Mouse (Mus musculus): ENCODE data around the gene 3110082I17Rik. TPM values are rescaled to one million over a fixed set of nuclear protein-coding genes. Genes with fewer than 3 reads are reported as not detected.

The 3110082I17Rik gene
- total RNA-seq, 2 experiments from 2014 or later = 16.3 to 17.9 TPM

DNA sequence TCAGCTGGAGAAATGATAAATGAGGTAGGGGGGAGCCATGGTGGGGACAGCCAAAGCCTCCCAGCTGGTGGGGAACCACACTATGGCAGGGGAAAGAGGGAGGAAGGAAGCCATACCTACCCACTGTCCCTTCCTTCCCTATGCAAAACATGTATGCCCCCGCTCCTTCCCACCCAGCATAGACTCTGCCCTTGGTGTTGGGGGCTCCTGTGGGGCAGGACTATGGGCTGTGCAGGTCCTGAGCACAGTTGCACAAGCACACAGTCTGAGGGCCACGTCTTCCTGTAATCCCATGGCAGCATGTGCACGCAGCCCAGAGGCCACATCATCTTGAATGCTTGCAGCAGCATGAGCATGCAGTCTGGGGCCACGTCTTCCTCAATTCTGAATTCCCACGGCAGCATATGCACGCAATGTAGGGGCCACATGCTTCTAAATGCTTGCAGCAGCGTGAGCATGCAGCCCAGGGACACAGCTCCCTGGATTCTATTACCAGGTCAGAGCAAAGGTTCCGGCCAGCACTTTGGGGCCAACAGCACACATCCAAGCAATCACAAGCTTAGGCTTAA, 56.6 kb downstream of the 3110082I17Rik start:
- intact Hi-C loops (cut with DNase I) = loop anchor here (5.0 kb wide), 1 partner anchor 44 kb away; no protein-coding TSS in a partner anchor
- Histone ChIP-seq H3K27ac (no peak overlapping the region), H3K4me3 (no peak overlapping the region)
- no peak for DNase-seq (ENCODE audit: extremely low spot score in 1 of 2, low spot score in 2 of 2)
- TF ChIP-seq CTCF (IDR thresholded peaks at IDR 0.05) = no peak

DNA sequence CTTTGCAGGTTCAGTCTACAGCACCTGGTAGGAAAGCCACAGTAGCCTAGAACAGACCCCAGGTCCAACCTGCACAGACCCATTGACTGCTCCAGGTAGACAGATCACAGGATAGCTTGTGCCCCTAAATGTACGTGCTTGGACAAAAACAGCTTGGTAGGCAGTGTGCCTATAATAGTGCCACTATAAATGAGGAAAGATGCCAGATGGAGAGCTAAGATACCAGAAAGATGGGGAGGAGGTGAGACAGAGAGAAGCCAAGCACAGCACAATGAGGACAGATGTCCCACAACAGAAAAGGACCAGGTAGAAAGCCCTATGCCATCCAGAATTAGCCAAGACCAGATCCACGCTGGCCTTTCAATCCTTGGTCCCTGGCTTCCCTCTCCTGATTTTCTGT, 58.2 kb downstream of the 3110082I17Rik start:
- no peak for DNase-seq (ENCODE audit: extremely low spot score in 1 of 2, low spot score in 2 of 2)
- intact Hi-C loops (cut with DNase I) = loop anchor here (5.0 kb wide), 1 partner anchor 45 kb away; no protein-coding TSS in a partner anchor
- TF ChIP-seq CTCF (IDR thresholded peaks at IDR 0.05) = no peak
- Histone ChIP-seq H3K4me3 (no peak overlapping the region), H3K27ac (peak overlapping the region; percentile 53)

DNA sequence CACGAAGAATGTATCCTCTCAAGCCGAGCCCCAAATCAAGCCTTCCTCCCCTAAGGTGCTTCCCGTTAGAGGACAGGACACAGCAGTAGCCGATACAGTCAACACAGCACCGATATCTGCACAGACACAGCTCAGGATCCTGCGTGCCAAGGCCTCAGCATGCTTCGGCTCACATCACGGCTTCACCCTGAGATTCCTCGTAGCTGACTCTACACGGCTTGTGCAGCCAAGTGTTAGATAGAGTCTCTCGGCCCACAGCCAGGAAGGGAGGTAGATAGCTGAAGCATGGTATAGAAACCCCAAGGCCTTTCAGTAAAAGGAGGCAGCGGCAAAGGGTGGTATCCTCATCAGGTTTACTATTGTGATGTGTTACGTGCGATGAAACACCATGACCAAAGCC, 60.3 kb downstream of the 3110082I17Rik start:
- H3K4me3 ChIP-seq = no peak overlapping the region
- intact Hi-C loops (cut with DNase I) = loop anchor here (5.0 kb wide), 2 partner anchors 47 to 57 kb away; no protein-coding TSS in a partner anchor
- DNase-seq (ENCODE audit: extremely low spot score in 1 of 2, low spot score in 2 of 2) = no peak
- no peak overlapping the region for H3K27ac ChIP-seq
- no peak for TF ChIP-seq CTCF (IDR thresholded peaks at IDR 0.05)

DNA sequence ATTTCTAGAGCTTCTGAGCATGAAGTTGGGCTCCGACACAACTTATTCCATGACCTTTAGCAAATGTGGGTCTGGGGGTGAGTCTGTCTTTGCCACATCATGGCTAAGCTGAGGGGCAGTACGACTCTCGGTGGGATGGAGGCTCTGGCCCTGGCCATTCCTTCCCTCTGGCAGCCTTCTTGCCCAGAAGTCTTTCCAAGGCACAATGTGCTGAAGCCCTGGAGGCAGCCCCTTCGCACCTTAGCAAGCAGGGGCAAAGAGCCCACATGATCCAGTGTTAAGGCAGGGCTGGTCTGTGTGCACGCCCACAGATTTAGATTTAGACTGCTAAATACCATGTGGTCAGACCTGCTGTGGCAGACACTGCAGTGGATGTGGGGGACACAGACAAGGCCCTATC, 61.5 kb downstream of the 3110082I17Rik start:
- H3K27ac ChIP-seq = no peak overlapping the region
- H3K4me3 ChIP-seq = no peak overlapping the region
- TF ChIP-seq CTCF (IDR thresholded peaks at IDR 0.05) = no peak
- intact Hi-C loops (cut with DNase I) = loop anchor here (1.0 to 5.0 kb wide), 2 partner anchors 34 to 59 kb away; no protein-coding TSS in a partner anchor
- no peak for DNase-seq (ENCODE audit: extremely low spot score in 1 of 2, low spot score in 2 of 2)

DNA sequence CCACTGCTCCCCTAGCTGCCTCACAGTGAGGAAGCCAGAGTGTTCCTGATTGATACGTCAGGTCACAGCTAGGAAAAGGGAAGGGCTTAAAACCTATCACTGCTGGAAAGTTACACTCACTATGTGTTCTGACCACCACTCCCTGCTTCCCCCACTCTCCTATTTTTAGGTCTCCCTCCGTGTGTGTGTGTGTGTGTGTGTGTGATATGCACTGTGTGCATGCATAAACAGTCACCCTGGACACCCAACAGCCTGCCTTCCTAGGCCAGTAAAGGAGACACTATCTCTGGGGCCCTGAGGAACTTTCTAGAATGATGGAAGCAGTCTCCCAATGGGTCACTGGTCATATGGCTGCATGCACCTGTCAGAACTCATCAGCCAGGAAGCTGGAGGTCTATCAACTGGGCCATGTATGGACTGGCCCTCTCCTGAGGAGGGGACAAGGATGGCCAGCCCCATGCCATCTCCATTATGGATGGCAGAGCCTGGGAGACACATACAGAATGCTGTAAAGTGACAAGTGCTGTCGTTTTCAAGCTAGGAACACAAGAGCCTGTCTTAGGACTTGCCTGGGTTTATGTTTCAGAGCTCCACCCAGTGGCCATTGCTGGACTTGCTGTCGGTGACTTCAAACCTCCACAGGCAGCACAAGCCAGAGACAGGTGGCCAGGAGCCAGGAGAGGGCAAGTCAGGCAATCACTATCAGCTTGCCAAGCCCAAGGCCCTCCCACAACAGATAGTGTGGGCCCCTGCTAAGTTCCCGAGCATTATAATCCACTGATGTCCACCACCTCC, 62.2 kb downstream of the 3110082I17Rik start:
- TF ChIP-seq CTCF (IDR thresholded peaks at IDR 0.05) = peak; percentile 91
- peak overlapping the region; percentile 37; the same call in 1 of the 2 replicates for H3K27ac ChIP-seq
- no peak overlapping the region for H3K4me3 ChIP-seq
- intact Hi-C loops (cut with DNase I) = loop anchor here (1.0 to 5.0 kb wide), 2 partner anchors 34 to 59 kb away; no protein-coding TSS in a partner anchor
- peak; percentile 88 to 92 for DNase-seq (ENCODE audit: extremely low spot score in 1 of 2, low spot score in 2 of 2)

DNA sequence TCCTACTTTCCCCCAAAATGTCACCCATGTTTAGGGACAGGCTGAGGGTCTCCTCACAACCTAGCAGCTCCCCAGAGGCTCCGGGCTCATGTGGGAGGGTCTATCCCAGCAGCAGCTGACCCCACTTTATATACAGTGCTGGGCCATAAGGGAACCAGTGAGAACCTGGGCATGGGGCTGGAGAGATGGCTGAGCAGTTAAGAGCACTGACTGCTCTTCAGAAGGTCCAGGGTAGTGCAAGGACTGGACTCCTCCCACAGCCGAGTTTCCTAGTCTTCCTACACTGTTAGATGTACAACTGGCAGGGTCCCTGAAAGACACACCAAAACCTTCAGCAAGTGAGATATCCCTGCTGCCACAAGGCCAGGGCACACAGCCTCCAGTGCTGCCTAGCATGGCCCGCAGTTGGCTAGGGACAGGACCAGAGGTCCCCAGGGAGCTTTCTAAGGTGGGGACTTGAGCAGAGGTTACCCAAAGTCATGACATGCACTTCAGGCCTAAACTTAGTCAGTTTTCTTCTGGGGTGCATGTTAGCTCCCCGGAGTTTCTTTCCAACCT, 62.9 kb downstream of the 3110082I17Rik start:
- intact Hi-C loops (cut with DNase I) = loop anchor here (5.0 kb wide), 1 partner anchor 60 kb away; no protein-coding TSS in a partner anchor

DNA sequence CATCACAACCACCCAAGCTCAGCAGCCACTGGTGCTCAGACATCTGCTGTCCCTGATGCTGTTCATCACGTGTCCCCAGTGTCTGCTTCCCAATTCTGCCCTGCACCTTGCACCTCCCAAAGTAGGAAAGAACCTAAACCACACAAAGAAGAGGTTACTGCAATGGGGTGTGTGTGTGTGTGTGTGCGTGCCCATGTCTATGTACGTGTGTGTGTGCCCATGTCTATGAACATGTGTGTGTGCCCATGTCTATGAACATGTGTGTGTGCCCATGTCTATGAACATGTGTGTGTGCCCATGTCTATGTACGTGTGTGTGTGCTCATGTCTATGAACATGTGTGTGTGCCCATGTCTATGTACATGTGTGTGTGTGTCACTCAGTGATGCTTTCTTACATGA, 64.8 kb downstream of the 3110082I17Rik start:
- no peak for DNase-seq (ENCODE audit: extremely low spot score in 1 of 2, low spot score in 2 of 2)
- no peak overlapping the region for H3K27ac ChIP-seq
- intact Hi-C loops (cut with DNase I) = loop anchor here (5.0 kb wide), 1 partner anchor 62 kb away; no protein-coding TSS in a partner anchor
- no peak overlapping the region for H3K4me3 ChIP-seq
- no peak for TF ChIP-seq CTCF (IDR thresholded peaks at IDR 0.05)

More for the DNA sequence above, 62.9 kb downstream of the 3110082I17Rik start:
- Histone ChIP-seq H3K4me3 (no peak overlapping the region), H3K27ac (no peak overlapping the region)
- DNase-seq (ENCODE audit: extremely low spot score in 1 of 2, low spot score in 2 of 2) = no peak
- TF ChIP-seq CTCF (IDR thresholded peaks at IDR 0.05) = no peak

DNA sequence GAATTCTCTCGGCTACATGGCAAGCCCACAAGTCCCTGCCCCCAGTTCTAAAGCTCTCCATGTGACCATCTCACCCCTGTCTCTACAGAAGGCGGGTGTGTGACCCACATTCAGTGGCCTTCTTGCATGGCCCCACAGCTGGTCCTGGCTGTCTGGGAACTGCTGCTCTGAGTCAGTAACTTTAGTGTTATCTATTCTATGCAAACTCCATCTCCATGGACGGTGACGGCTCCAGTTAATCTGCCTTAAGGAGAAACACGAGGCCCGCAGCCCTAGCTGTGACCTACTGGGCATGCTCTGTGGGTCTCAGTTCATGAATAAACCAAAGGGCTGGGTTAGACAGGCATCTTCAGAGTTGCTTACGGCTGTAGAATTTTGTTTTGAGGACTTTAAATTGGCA, 65.9 kb downstream of the 3110082I17Rik start:
- Histone ChIP-seq H3K4me3 (no peak overlapping the region), H3K27ac (peak overlapping the region; percentile 52; the same call in 1 of the 2 replicates)
- TF ChIP-seq CTCF (IDR thresholded peaks at IDR 0.05) = no peak
- no peak for DNase-seq (ENCODE audit: extremely low spot score in 1 of 2, low spot score in 2 of 2)
- intact Hi-C loops (cut with DNase I) = no loop called here

DNA sequence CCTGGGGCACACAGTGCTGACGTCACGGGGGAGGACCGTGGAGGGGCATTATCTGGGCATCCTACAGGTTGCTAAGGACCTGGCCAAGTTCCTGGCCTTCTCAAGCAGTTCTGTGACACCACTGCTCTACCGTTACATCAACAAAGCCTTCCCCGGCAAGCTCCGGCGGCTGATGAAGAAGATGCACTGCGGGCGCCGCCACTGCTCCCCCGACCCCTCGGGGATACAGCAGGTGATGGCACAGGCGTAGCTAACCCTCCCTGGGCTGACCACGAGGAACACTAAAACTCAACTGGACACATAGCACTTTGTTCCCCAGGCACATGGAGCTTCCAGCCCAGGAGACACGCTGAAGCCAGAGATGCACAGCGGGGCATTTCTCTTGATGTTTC, 67.1 kb downstream of the 3110082I17Rik start:
- no peak for DNase-seq (ENCODE audit: extremely low spot score in 1 of 2, low spot score in 2 of 2)
- TF ChIP-seq CTCF (IDR thresholded peaks at IDR 0.05) = no peak
- intact Hi-C loops (cut with DNase I) = no loop called here
- Histone ChIP-seq H3K4me3 (no peak overlapping the region), H3K27ac (peak overlapping the region; percentile 78; the same call in 1 of the 2 replicates)

DNA sequence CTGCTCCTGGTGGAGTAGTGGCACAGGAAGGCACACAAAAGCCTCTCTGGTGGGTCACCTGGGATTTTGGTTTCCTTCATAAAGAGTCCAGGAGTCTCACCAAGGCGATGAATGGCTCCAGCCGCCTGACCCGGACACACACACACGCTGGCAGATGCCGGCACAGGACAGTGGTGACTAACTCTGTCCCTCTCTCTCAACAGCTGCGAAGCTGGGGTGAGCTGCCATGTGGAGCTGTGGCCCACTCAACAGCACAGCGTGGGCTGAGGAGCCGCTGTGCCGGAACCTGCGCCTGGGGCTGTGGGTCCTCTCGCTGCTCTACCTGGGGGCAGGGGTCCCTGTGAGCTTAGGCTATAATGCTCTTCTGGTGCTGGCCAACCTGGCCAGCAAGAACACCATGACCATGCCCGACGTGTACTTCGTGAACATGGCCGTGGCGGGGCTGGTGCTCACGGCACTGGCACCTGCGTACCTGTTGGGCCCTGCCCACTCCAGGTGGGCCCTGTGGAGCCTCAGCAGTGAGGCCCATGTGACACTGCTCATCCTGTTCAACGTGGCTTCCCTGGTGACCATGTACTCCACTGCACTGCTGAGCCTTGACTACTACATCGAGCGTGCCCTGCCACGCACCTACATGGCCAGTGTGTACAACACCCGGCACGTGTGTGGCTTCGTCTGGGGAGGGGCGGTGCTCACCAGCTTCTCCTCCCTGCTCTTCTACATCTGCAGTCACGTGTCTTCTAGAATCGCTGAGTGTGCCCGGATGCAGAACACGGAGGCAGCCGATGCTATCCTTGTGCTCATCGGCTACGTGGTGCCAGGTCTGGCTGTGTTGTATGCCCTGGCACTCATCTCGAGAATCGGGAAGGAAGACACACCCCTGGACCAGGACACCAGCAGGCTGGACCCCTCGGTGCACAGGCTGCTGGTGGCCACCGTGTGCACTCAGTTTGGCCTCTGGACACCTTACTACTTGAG, 67.8 kb downstream of the 3110082I17Rik start:
- Histone ChIP-seq H3K27ac (peak overlapping the region; percentile 78), H3K4me3 (no peak overlapping the region)
- no peak for DNase-seq (ENCODE audit: extremely low spot score in 1 of 2, low spot score in 2 of 2)
- intact Hi-C loops (cut with DNase I) = no loop called here
- no peak for TF ChIP-seq CTCF (IDR thresholded peaks at IDR 0.05)

Measured in left cerebral cortex, adult 2 months (tissue).